Mouse (Mus musculus) midbrain, embryonic 11.5 days (tissue): Measurements from ENCODE around the gene Fnip2. TPM values are rescaled to one million over a fixed set of nuclear protein-coding genes. Genes with fewer than 3 reads are reported as not detected.
A peak's percentile ranks its signal among the peaks of the same experiment; 100 is the strongest.

ENCODE experiments used
- ATAC-seq: fragments of 200-750 bp; cut with Nextera tagmentation; 2 replicates; pipeline ENCODE4 v1.8.0; 2017; ENCODE audit warnings: moderate TSS enrichment, moderate library complexity; ENCODE audit not compliant: low FRiP score
- DNase-seq: peaks from one replicate; pipeline ENCODE4 v3.0.0; 2015; ENCODE audit warnings: low spot score; ENCODE audit errors: missing footprints
- H3K27ac ChIP-seq: fragments of 300-500 bp; sonication (generic); 2 replicates; pipeline ENCODE4 v1.5.1; 2014; ENCODE audit warnings: low read depth, low read length
- H3K27me3 ChIP-seq: fragments of 300-500 bp; sonication (generic); 2 replicates; pipeline ENCODE4 v1.6.1; 2014; ENCODE audit warnings: mild to moderate bottlenecking, low read length, moderate library complexity, mixed read lengths; ENCODE audit not compliant: control insufficient read depth, insufficient read depth
- H3K36me3 ChIP-seq: fragments of 300-500 bp; sonication (generic); 2 replicates; pipeline ENCODE4 v1.6.1; 2014; ENCODE audit warnings: mild to moderate bottlenecking, low read length, moderate library complexity, mixed read lengths; ENCODE audit not compliant: control insufficient read depth, insufficient read depth
- H3K4me1 ChIP-seq: fragments of 300-500 bp; sonication (generic); 2 replicates; pipeline ENCODE4 v1.6.1; 2014; ENCODE audit warnings: low read length; ENCODE audit not compliant: control insufficient read depth, insufficient read depth
- H3K4me2 ChIP-seq: fragments of 300-500 bp; sonication (generic); 2 replicates; pipeline ENCODE4 v1.6.1; 2014; ENCODE audit warnings: mild to moderate bottlenecking, moderate library complexity
- H3K4me3 ChIP-seq: fragments of 300-500 bp; sonication (generic); 2 replicates; pipeline ENCODE4 v1.5.1; 2014; ENCODE audit warnings: low read depth, low read length
- H3K9ac ChIP-seq: fragments of 300-500 bp; sonication (generic); 2 replicates; pipeline ENCODE4 v1.6.1; 2014; ENCODE audit warnings: low read length
- H3K9me3 ChIP-seq: fragments of 300-500 bp; sonication (generic); 2 replicates; pipeline ENCODE4 v1.6.1; 2016; ENCODE audit warnings: low read length; ENCODE audit not compliant: control insufficient read depth
- WGBS: fragments of 180-500 bp; shearing (Covaris S2); extraction: QIAGEN DNeasy Blood & Tissue Kit; methylation state at CpG from one replicate; pipeline ENCODE4 v1.1.7; 2014; 5-methylcytosine and 5-hydroxymethylcytosine counted together
- polyA plus RNA-seq: library from polyadenylated mRNA; unstranded; fragments of >200 nt; fragmentation: Nextera tagmentation; extraction: Ambion mirVana; gene quantifications from 2 replicates; pipeline ENCODE4 v1.2.1, GENCODE M21; 2014

The Fnip2 gene
- polyA plus RNA-seq, 1 experiment from 2014 or later: 4.9 TPM

DNA sequence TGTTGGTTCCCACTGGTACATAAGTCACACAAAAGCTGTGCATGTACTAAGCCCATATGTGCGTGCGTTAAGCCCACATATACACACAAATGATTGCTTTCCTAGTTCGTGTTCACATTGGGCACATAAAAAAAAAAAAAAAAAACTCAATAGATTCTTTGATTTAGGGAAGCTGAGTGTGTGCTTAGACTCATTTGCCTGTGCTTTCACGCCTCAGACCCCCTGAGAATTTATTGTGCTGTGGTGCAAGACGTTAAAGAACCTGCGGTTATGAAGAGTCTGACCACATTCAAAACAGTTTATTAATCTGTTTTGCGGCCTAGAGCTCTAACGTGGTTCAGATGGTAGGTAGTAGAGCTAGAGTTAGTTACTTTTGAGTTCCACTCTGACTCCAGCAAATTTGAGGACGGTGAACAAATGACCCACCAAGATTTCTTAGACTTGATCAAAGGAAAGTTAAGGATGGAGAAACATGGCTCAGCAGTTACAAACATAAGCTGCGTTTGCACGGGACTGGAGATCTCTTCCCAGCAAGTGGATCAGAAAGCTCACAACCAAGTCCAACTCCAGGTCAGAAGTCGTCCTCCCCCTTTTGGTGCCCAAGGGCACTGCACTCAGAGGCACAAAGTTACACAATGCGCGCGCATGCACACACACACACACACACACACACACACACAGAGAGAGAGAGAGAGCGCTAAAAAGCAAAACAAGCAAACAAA lies 1.2 kb upstream of the Fnip2 start:
- Histone ChIP-seq H3K4me1 (peaks cover 7% of the 10 kb centered on the region), H3K27ac (no peak overlapping the region), H3K4me2 (peak overlapping the region; percentile 91; the same call in 1 of the 2 replicates), H3K36me3 (no peaks in the 10 kb centered on the region), H3K27me3 (no peaks in the 10 kb centered on the region), H3K9me3 (no peaks in the 10 kb centered on the region), H3K4me3 (no peak overlapping the region; the same call in 1 of the 2 replicates), H3K9ac (no peak overlapping the region)
- 89% methylated on average over 16 of the region's 16 CpGs for WGBS
- ATAC-seq: no peak
- DNase-seq: peak; percentile 84

DNA sequence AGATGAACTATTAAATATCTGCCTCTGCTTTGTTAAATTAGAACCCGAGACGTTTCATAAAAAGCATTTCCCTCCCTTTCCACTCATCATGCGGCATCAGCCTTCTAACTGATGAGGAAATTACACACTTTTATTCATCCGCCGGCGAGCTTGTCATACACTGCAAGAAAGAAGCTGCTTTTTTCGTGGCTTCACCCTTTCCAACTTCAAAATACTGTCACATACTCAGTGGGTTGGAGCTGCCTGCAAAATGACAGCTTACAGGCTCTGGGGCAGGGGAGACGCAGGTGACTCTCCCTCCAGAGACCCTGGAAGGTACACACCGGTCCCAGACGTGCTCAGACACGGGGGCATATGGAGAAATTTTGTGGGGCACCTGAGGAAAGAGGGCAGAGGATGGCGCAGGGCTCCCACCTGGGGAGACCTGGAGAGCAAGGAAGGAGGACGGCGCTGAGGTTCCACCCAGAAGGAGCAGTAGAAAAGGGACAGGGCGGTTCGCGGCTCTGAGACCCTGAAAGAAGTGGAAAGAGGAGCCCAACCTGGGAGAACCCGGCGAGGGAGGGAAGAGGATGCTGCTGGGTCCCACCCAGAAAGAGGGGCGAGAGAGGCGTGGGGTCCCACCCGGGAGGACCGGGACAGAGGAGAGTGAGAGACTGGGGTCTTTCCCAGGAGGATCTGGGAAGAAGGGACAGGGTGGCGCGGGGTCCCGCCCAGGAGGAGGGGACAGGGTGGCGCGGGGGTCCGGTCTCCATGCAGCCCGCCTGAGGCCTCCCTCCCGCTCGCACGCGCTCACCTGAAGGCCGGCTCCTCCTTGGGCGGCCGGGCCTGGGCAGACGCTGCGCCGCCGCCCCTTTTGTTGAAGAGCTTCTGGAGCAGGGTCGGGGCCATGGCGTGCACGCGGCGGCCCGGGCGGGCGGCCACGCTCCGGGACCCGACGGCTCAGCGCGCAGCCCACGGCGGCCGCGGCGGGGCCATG lies 592 bp downstream of the Fnip2 start:
- Histone ChIP-seq H3K36me3 (no peaks in the 10 kb centered on the region), H3K27me3 (no peaks in the 10 kb centered on the region), H3K9me3 (no peaks in the 10 kb centered on the region), H3K27ac (0 out of 2 replicates have a peak overlapping the region, but pooled peaks have one; percentile 14), H3K4me2 (peak overlapping the region; percentile 91), H3K9ac (peak overlapping the region; percentile 85), H3K4me3 (peak overlapping the region; percentile 85), H3K4me1 (peaks cover 7% of the 10 kb centered on the region)
- ATAC-seq (peak; percentile 1), DNase-seq (peak; percentile 93)
- 5% methylated on average over 43 of the region's 60 CpGs for WGBS

DNA sequence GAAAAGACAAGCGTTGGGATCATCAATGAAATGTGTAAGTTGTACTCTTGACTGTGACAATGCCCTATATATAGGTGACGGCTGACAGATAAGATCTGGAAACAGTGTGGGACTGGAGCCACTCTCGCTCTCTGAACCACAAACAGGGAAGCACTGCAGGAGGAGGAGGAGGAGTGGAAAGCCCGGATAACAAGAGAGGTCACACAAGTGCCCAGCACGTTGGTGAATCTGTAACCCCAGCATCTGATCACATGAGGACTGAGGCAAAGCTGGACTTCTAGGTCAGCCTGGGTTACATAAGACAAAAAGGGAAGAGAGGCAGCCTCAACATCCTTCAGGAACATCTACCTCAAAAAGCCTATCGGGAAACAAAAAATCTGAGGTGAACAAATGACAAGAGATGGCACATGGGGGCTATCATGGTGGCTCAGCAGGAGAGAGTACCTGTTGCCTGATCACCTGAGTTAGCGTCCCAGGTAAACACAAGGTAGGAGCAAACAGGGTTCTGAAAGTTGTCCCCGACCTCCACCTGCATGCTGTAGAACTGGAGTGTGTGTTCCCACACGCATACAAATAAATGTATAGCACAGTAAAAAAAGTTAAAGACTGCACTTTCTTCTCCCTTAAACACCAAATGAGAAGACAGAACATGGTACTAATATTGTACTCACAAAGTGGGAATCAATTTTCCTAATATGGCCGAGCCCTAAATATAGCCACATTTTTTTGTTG lies 2.6 kb downstream of the Fnip2 start:
- DNase-seq: peak; percentile 72
- no peak overlapping the region for H3K27ac ChIP-seq
- H3K9ac ChIP-seq: no peak overlapping the region
- no peaks in the 10 kb centered on the region for H3K36me3 ChIP-seq
- no peak overlapping the region for H3K4me2 ChIP-seq
- 86% methylated on average over 10 of the region's 10 CpGs for WGBS
- H3K4me1 ChIP-seq: peaks cover 7% of the 10 kb centered on the region
- no peaks in the 10 kb centered on the region for H3K9me3 ChIP-seq
- H3K4me3 ChIP-seq: no peak overlapping the region
- no peaks in the 10 kb centered on the region for H3K27me3 ChIP-seq
- no peak for ATAC-seq

- no peak overlapping the region for H3K4me3 ChIP-seq
- no peak overlapping the region for H3K27ac ChIP-seq
- H3K4me1 ChIP-seq: peaks cover 7% of the 10 kb centered on the region
- no peak for ATAC-seq
- peak; percentile 64 for DNase-seq
- H3K36me3 ChIP-seq: no peaks in the 10 kb centered on the region
- 81% methylated on average over 2 of the region's 2 CpGs for WGBS
- no peaks in the 10 kb centered on the region for H3K27me3 ChIP-seq
- H3K9ac ChIP-seq: no peak overlapping the region
- no peak overlapping the region for H3K4me2 ChIP-seq
- no peaks in the 10 kb centered on the region for H3K9me3 ChIP-seq
These were observed 4.1 kb downstream of the Fnip2 start for GRCm38 (mm10) chr3:79563511-79563910.

DNA sequence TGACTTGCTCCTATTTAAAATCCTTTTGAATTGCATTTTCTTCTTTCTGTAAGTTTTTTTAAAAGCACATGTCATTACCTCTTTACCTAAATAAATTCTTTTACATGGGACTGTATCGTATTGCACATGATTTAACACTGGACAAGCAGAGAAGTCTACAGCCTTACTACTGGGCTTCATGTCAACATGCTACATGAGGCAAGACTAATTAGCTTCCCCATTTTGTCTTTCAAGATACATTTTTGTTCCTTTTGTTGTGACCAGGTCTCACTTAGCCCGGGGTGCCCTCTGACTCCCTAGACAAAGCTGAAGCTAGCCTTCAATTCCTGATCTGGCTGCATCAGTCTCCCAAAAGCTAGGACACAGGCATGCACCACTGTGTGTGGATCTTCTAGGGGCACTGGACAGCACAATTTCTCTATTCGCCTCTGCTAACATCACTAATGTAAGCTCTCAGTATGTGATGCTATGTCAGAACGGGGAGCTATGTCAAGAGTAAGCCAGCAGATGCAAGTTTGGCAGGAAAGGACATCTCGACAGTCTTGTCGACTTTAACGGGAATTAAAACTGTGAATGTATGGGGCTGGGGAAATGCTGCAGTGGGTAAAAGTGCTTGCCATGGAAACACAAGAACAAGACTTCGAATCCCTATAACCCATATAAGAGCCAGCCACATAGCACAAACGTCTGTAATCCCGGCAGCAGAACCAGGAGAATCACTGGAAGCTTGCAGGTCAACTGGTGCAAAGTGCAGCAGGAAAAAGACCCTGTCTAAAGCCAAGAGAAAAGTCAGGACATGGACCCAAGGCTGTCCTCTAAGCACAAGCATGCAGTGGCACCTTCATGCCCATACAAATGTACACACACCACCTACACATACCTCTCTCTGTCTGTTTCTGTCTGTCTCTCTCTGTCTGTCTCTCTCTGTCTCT lies 5.5 kb downstream of the Fnip2 start:
- no peaks in the 10 kb centered on the region for H3K9me3 ChIP-seq
- 84% methylated on average over 10 of the region's 10 CpGs for WGBS
- no peak overlapping the region for H3K4me2 ChIP-seq
- H3K27me3 ChIP-seq: no peaks in the 10 kb centered on the region
- no peak overlapping the region for H3K9ac ChIP-seq
- H3K27ac ChIP-seq: no peak overlapping the region
- no peaks in the 10 kb centered on the region for H3K36me3 ChIP-seq
- DNase-seq (peak; percentile 81), ATAC-seq (no peak)
- no peak overlapping the region for H3K4me3 ChIP-seq
- peaks cover 6% of the 10 kb centered on the region for H3K4me1 ChIP-seq

DNA sequence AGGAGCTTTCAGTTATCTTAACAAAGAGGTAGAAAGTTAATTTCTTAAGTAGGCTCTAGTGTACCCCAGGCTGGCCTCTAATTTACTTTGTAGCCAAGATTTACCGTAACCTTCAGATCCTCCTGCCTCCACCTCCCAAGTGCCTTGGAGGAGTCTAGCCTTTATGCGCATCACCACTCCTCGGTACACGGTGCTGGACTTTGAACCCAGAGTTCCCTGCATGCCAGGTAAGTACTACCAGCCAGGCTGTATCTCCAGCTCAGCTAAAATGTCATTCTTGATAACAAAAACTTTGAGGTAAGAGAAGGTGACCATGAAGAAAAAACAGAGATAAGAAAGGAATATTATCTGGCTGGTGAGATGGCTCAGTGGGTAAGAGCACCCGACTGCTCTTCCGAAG lies 7.0 kb downstream of the Fnip2 start:
- 96% methylated on average over 6 of the region's 6 CpGs for WGBS
- Histone ChIP-seq H3K4me1 (no peaks in the 10 kb centered on the region), H3K9me3 (no peaks in the 10 kb centered on the region), H3K36me3 (no peaks in the 10 kb centered on the region), H3K27ac (no peak overlapping the region), H3K9ac (no peak overlapping the region), H3K4me3 (no peak overlapping the region), H3K4me2 (no peak overlapping the region), H3K27me3 (no peaks in the 10 kb centered on the region)
- DNase-seq (peak; percentile 2), ATAC-seq (no peak)

DNA sequence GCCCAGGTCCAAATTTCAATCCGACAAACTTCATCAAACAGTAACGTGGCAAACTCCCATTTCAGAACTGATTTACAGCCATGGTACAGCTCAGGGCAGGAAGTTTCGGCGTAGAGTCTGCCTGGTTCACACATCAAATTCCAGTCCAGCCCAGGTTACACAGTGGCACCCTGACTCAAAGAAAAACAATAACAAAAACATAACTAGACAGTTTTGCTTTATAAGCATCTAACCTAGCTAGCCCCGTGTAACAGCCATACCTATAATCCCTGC lies 7.9 kb downstream of the Fnip2 start:
- Histone ChIP-seq H3K4me3 (no peak overlapping the region), H3K36me3 (no peaks in the 10 kb centered on the region), H3K4me1 (no peaks in the 10 kb centered on the region), H3K27ac (no peak overlapping the region), H3K4me2 (no peak overlapping the region), H3K9ac (no peak overlapping the region), H3K27me3 (no peaks in the 10 kb centered on the region), H3K9me3 (no peaks in the 10 kb centered on the region)
- DNase-seq (no peak), ATAC-seq (no peak)
- WGBS: 93% methylated on average over 5 of the region's 5 CpGs

- no peak for ATAC-seq
- H3K36me3 ChIP-seq: no peaks in the 10 kb centered on the region
- no peak overlapping the region for H3K4me3 ChIP-seq
- H3K9ac ChIP-seq: no peak overlapping the region
- H3K4me1 ChIP-seq: no peaks in the 10 kb centered on the region
- no peak overlapping the region for H3K4me2 ChIP-seq
- WGBS: 93% methylated on average over 9 of the region's 9 CpGs
- no peaks in the 10 kb centered on the region for H3K27me3 ChIP-seq
- H3K27ac ChIP-seq: no peak overlapping the region
- peak; percentile 14 for DNase-seq
- H3K9me3 ChIP-seq: no peaks in the 10 kb centered on the region
These were observed 8.4 kb downstream of the Fnip2 start for GRCm38 (mm10) chr3:79559021-79559772.
